Mouse (Mus musculus): Measurements from ENCODE around the gene Pde11a. TPM values are rescaled to one million over a fixed set of nuclear protein-coding genes. Genes with fewer than 3 reads are reported as not detected.

The Pde11a gene
- polyA plus RNA-seq, 1 experiment from 2014 or later, result 0.40 TPM

DNA sequence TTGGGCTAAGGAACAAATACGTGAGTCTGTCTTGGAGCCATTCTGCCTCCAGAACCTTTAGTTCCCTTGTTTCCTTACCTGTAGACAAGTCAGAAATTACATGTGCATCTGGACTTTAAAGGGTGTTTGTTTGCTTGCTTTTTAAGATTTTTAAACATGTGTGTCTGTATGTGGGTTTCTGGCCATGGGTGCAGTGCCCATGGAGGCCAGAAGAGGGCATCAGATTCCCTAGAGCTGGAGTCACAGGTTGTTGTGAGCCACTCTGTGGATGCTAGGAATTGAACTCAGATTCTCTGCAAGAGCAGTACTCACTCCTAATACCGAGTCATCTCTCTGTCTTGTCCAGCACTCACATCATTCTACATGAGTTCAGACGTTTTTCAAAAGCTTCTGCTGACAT is 53.4 kb downstream of the Pde11a start:
- H3K4me1 ChIP-seq (replicated peaks; ENCODE audit: control insufficient read depth, insufficient read depth, low read length), result no peaks in the 10 kb centered on the region
- ATAC-seq (replicated peaks; ENCODE audit: low FRiP score) (no peak), DNase-seq (ENCODE audit: low spot score) (no peak)
- WGBS, result 81% methylated on average over 3 of the region's 3 CpGs
- no peak overlapping the region for H3K27ac ChIP-seq (ENCODE audit: low read depth, low read length)
- no peak overlapping the region for H3K9ac ChIP-seq (ENCODE audit: low read depth, low read length)
- H3K36me3 ChIP-seq (ENCODE audit: control insufficient read depth, insufficient read depth, low read length), result no peaks in the 10 kb centered on the region
- no peaks in the 10 kb centered on the region for H3K27me3 ChIP-seq (replicated peaks; ENCODE audit: control insufficient read depth, insufficient read depth, low read length)
- H3K4me2 ChIP-seq, result no peak overlapping the region
- H3K4me3 ChIP-seq (ENCODE audit: low read depth, low read length), result no peak overlapping the region
- H3K9me3 ChIP-seq (ENCODE audit: control insufficient read depth, low read length), result no peaks in the 10 kb centered on the region

DNA sequence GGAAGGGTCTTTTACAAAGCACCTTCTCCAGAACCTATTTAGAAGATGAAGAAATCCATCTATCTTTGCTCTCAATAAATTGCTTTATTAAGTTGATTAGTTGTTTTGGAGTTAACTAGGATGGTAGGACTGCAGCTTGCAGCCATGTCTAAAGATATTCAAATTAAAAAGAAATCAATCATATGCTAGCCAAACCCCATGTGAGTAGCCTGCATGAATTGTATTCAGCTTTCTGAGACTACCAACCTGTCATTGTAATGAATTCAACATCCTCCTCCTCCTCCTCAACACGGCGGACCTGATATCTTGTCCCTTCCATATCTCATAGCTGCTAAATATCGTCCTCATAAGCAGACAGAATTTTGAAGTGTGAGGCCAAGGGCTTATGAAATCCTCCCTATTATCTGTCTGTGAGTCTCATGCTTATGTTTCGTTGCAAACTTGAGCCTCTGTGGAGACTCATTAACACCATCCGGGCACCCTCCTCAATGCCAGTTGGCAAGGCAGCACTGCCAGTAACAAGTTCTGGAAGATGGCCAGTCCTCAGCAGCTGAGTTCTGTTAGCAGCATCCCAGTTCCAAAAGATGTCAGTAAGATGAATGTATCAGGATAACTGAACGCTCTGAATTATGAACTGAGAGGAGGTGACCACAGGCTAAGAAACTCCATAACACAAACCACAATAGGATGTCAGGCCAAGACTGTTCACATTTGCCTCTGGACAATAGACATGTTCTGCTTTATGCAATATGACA is 55.0 kb downstream of the Pde11a start:
- Histone ChIP-seq H3K9ac (ENCODE audit: low read depth, low read length) (no peak overlapping the region), H3K4me3 (ENCODE audit: low read depth, low read length) (no peak overlapping the region), H3K27me3 (replicated peaks; ENCODE audit: control insufficient read depth, insufficient read depth, low read length) (no peaks in the 10 kb centered on the region), H3K9me3 (ENCODE audit: control insufficient read depth, low read length) (no peaks in the 10 kb centered on the region), H3K36me3 (ENCODE audit: control insufficient read depth, insufficient read depth, low read length) (no peaks in the 10 kb centered on the region), H3K4me2 (no peak overlapping the region), H3K27ac (ENCODE audit: low read depth, low read length) (no peak overlapping the region), H3K4me1 (replicated peaks; ENCODE audit: control insufficient read depth, insufficient read depth, low read length) (no peaks in the 10 kb centered on the region)
- 76% methylated on average over 6 of the region's 6 CpGs for WGBS
- DNase-seq (ENCODE audit: low spot score) (no peak), ATAC-seq (replicated peaks; ENCODE audit: low FRiP score) (no peak)

DNA sequence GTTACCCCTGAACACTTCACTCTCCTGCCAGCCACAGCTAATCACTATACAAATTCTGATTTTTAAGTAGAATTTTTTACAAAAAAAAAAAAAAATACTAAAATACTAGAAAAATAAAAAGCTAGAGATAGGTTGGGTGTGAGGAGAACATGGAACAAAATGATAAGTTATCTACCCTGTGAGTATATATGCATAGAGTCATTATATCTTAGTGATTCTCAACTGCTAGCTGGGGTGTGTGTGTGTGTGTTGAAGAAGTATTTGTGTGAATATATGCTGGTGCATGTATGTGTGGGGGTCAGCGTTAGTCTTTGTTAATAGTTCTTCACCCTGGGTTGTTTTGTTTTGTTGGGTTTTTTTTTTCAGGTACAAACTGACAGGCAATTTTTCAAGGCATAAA is 69.1 kb downstream of the Pde11a start:
- Histone ChIP-seq H3K36me3 (ENCODE audit: control insufficient read depth, insufficient read depth, low read length) (no peaks in the 10 kb centered on the region), H3K4me2 (no peak overlapping the region), H3K4me1 (replicated peaks; ENCODE audit: control insufficient read depth, insufficient read depth, low read length) (no peaks in the 10 kb centered on the region), H3K27me3 (replicated peaks; ENCODE audit: control insufficient read depth, insufficient read depth, low read length) (no peaks in the 10 kb centered on the region), H3K4me3 (ENCODE audit: low read depth, low read length) (no peak overlapping the region), H3K9me3 (ENCODE audit: control insufficient read depth, low read length) (no peaks in the 10 kb centered on the region), H3K9ac (ENCODE audit: low read depth, low read length) (no peak overlapping the region), H3K27ac (ENCODE audit: low read depth, low read length) (no peak overlapping the region)
- WGBS, result 68% methylated on average over 1 of the region's 1 CpGs
- no peak for DNase-seq (ENCODE audit: low spot score)
- peak; percentile 72 for ATAC-seq (replicated peaks; ENCODE audit: low FRiP score)

DNA sequence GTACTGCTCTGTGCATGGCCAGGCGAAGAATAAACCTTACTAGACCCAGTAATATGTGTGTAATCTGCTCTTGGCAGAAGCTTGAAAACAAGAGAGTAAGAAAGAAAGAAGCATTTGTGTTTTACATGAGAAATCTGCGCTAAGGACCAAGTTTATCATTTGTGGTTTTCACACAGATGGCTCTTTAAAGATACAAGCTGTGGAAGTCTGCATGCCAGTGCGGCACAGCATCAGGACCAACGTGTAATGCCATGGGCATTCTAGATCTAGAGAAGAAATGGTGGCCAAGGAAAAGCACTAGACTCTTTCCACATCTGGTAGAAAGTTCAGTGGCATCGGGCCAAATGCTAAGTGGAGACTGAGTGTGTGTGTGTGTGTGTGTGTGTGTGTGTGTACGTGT is 71.2 kb downstream of the Pde11a start:
- no peak overlapping the region for H3K4me3 ChIP-seq (ENCODE audit: low read depth, low read length)
- no peak overlapping the region for H3K4me2 ChIP-seq
- no peak overlapping the region for H3K27ac ChIP-seq (ENCODE audit: low read depth, low read length)
- no peaks in the 10 kb centered on the region for H3K4me1 ChIP-seq (replicated peaks; ENCODE audit: control insufficient read depth, insufficient read depth, low read length)
- no peak for ATAC-seq (replicated peaks; ENCODE audit: low FRiP score)
- DNase-seq (ENCODE audit: low spot score), result no peak
- H3K9ac ChIP-seq (ENCODE audit: low read depth, low read length), result no peak overlapping the region
- H3K27me3 ChIP-seq (replicated peaks; ENCODE audit: control insufficient read depth, insufficient read depth, low read length), result no peaks in the 10 kb centered on the region
- H3K9me3 ChIP-seq (ENCODE audit: control insufficient read depth, low read length), result no peaks in the 10 kb centered on the region
- H3K36me3 ChIP-seq (ENCODE audit: control insufficient read depth, insufficient read depth, low read length), result no peaks in the 10 kb centered on the region
- 94% methylated on average over 6 of the region's 6 CpGs for WGBS

DNA sequence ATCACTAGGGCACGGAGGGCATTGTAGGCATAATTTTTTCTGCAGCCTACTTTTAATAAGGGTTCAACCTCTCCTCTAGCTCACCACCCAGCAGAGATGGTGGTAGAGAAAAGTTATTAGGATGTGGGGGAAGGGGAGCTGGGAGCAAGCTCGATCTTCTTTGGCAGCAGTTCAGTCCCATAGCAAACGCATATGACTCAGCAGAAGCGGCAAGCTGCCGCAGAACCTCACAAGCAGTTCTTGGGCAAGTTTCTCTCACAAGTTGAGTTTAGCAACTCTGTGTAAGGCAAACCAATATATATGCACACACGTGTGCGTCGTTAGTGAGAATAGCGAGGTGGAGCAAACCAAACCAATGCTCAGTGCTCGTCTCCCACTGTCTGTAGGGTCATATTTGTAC is 72.0 kb downstream of the Pde11a start:
- Histone ChIP-seq H3K9ac (ENCODE audit: low read depth, low read length) (no peak overlapping the region), H3K27ac (ENCODE audit: low read depth, low read length) (no peak overlapping the region), H3K36me3 (ENCODE audit: control insufficient read depth, insufficient read depth, low read length) (no peaks in the 10 kb centered on the region), H3K9me3 (ENCODE audit: control insufficient read depth, low read length) (no peaks in the 10 kb centered on the region), H3K4me3 (ENCODE audit: low read depth, low read length) (no peak overlapping the region), H3K4me1 (replicated peaks; ENCODE audit: control insufficient read depth, insufficient read depth, low read length) (no peaks in the 10 kb centered on the region), H3K27me3 (replicated peaks; ENCODE audit: control insufficient read depth, insufficient read depth, low read length) (no peaks in the 10 kb centered on the region), H3K4me2 (no peak overlapping the region)
- WGBS, result 84% methylated on average over 10 of the region's 10 CpGs
- ATAC-seq (replicated peaks; ENCODE audit: low FRiP score) (no peak), DNase-seq (ENCODE audit: low spot score) (no peak)

DNA sequence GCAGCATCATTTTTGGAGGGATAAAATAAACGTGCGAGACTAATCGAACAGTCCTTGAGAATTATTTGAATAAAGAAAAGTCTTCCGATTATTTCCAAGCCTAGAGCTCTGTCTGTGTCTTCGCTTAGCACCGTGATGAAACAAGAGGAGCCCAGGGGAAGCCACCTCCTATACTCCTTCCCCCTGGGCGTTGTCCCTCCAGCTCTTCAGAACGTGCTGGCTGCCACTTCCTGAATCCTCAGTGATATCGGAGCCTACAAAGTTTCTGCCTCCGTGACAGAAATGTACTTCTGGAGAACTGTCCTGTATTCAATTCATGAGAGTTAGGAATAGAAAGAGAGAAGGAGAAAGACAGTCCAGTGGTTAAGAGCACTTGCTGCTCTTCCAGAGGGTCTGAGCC is 74.3 kb downstream of the Pde11a start:
- Histone ChIP-seq H3K4me3 (ENCODE audit: low read depth, low read length) (no peak overlapping the region), H3K9ac (ENCODE audit: low read depth, low read length) (no peak overlapping the region), H3K36me3 (ENCODE audit: control insufficient read depth, insufficient read depth, low read length) (no peaks in the 10 kb centered on the region), H3K4me1 (replicated peaks; ENCODE audit: control insufficient read depth, insufficient read depth, low read length) (no peaks in the 10 kb centered on the region), H3K27ac (ENCODE audit: low read depth, low read length) (no peak overlapping the region), H3K9me3 (ENCODE audit: control insufficient read depth, low read length) (no peaks in the 10 kb centered on the region), H3K27me3 (replicated peaks; ENCODE audit: control insufficient read depth, insufficient read depth, low read length) (no peaks in the 10 kb centered on the region), H3K4me2 (no peak overlapping the region)
- whole genome bisulfite sequencing, result 63% methylated on average over 10 of the region's 10 CpGs
- DNase-seq (ENCODE audit: low spot score), result no peak
- ATAC-seq (replicated peaks; ENCODE audit: low FRiP score), result no peak

DNA sequence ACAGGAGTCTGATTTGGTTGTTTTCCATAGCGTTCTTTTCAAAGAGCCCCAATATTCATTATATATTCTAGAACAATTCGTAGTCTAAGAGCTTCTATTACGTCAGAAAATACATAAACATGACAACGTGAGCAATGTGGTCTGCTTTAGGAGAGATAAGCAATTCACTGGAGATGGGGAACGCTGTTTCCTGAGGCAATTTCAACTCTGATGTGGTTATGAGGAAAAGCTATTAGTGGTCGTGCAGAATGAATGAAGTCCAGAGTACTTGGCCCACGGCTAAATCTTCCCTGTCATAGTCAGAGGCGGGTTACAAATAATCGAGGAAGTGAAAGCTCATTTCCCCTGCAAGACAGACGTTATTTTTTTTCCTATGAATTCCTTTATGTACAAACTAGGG is 75.9 kb downstream of the Pde11a start:
- Histone ChIP-seq H3K27ac (ENCODE audit: low read depth, low read length) (no peak overlapping the region), H3K9me3 (ENCODE audit: control insufficient read depth, low read length) (no peaks in the 10 kb centered on the region), H3K36me3 (ENCODE audit: control insufficient read depth, insufficient read depth, low read length) (no peaks in the 10 kb centered on the region), H3K4me2 (no peak overlapping the region), H3K4me1 (replicated peaks; ENCODE audit: control insufficient read depth, insufficient read depth, low read length) (no peaks in the 10 kb centered on the region), H3K9ac (ENCODE audit: low read depth, low read length) (no peak overlapping the region), H3K27me3 (replicated peaks; ENCODE audit: control insufficient read depth, insufficient read depth, low read length) (no peaks in the 10 kb centered on the region), H3K4me3 (ENCODE audit: low read depth, low read length) (no peak overlapping the region)
- ATAC-seq (replicated peaks; ENCODE audit: low FRiP score) (no peak), DNase-seq (ENCODE audit: low spot score) (no peak)
- 56% methylated on average over 10 of the region's 10 CpGs for WGBS

DNA sequence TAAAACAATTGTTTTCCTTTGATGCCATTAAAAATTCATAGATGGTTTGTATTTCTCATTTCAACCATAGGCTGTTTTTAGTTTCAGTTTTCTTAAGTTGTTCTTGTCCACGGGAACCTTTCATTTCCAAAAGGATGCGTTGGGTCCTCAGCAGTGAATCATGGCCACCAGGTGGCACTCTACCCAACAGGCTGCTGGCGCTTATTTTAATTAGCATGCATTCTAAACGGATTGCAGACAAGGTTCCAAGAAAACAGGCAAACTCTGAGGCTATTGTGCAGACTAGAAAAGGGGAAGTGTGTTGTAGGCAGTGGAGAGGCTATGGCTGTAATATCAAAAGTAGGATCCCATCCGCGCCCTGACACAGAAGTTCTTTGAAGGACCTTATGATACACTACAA is 83.7 kb downstream of the Pde11a start:
- Histone ChIP-seq H3K9me3 (ENCODE audit: control insufficient read depth, low read length) (no peaks in the 10 kb centered on the region), H3K4me3 (ENCODE audit: low read depth, low read length) (no peak overlapping the region), H3K27ac (ENCODE audit: low read depth, low read length) (no peak overlapping the region), H3K4me2 (no peak overlapping the region), H3K36me3 (ENCODE audit: control insufficient read depth, insufficient read depth, low read length) (no peaks in the 10 kb centered on the region), H3K9ac (ENCODE audit: low read depth, low read length) (no peak overlapping the region), H3K4me1 (replicated peaks; ENCODE audit: control insufficient read depth, insufficient read depth, low read length) (no peaks in the 10 kb centered on the region), H3K27me3 (replicated peaks; ENCODE audit: control insufficient read depth, insufficient read depth, low read length) (no peaks in the 10 kb centered on the region)
- DNase-seq (ENCODE audit: low spot score) (peak; percentile 35), ATAC-seq (replicated peaks; ENCODE audit: low FRiP score) (no peak)
- WGBS, result 41% methylated on average over 6 of the region's 6 CpGs

DNA sequence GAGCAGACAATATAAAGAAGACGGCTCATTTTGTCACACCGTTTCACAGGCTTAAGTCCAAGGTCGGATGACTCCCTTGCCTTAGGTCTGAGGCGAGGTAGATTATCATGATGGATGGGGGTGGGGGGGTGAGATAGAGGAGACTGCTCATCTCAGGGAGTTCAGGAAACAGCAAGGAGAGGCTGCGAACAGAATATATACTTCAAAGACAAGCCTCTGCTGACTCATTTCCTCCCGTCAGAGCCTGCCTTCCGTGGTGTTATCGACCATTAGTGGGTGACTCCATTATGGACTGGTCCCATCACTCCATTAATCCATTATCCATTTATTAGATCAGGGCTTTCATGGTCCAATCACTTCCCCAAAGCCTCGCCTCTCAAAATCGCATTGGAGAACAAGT is 87.2 kb downstream of the Pde11a start:
- no peaks in the 10 kb centered on the region for H3K4me1 ChIP-seq (replicated peaks; ENCODE audit: control insufficient read depth, insufficient read depth, low read length)
- H3K4me3 ChIP-seq (ENCODE audit: low read depth, low read length), result no peak overlapping the region
- H3K9me3 ChIP-seq (ENCODE audit: control insufficient read depth, low read length), result no peaks in the 10 kb centered on the region
- no peaks in the 10 kb centered on the region for H3K36me3 ChIP-seq (ENCODE audit: control insufficient read depth, insufficient read depth, low read length)
- ATAC-seq (replicated peaks; ENCODE audit: low FRiP score) (no peak), DNase-seq (ENCODE audit: low spot score) (no peak)
- no peak overlapping the region for H3K9ac ChIP-seq (ENCODE audit: low read depth, low read length)
- no peak overlapping the region for H3K27ac ChIP-seq (ENCODE audit: low read depth, low read length)
- no peak overlapping the region for H3K4me2 ChIP-seq
- 64% methylated on average over 10 of the region's 10 CpGs for WGBS
- no peaks in the 10 kb centered on the region for H3K27me3 ChIP-seq (replicated peaks; ENCODE audit: control insufficient read depth, insufficient read depth, low read length)
